Mouse (Mus musculus) hindbrain, embryonic 11.5 days (tissue): ENCODE results near the gene Slc25a12. TPM values are rescaled to one million over a fixed set of nuclear protein-coding genes. Genes with fewer than 3 reads are reported as not detected.
"Not testable (repeated sequence)": the region's sequence is repeated elsewhere in the genome, so short reads cannot be mapped to it uniquely, and the experiment has no call there.

Source experiments
- ATAC-seq: fragments of 200-750 bp; cut with Nextera tagmentation; 2 replicates; pipeline ENCODE4 v1.8.0; 2017; ENCODE audit warnings: mild to moderate bottlenecking, moderate TSS enrichment, moderate library complexity; ENCODE audit not compliant: low FRiP score
- DNase-seq: peaks from one replicate; pipeline ENCODE4 v3.0.0-alpha.2; 2015; ENCODE audit warnings: low spot score
- H3K27ac ChIP-seq: fragments of 300-500 bp; sonication (generic); 2 replicates; pipeline ENCODE4 v1.5.1; 2014; ENCODE audit warnings: mild to moderate bottlenecking, low read depth, low read length
- H3K27me3 ChIP-seq: fragments of 300-500 bp; sonication (generic); 2 replicates; pipeline ENCODE4 v1.6.1; 2014; ENCODE audit warnings: mild to moderate bottlenecking, low read length, moderate library complexity, mixed read lengths; ENCODE audit not compliant: control insufficient read depth, insufficient read depth
- H3K36me3 ChIP-seq: fragments of 300-500 bp; sonication (generic); 2 replicates; pipeline ENCODE4 v1.6.1; 2014; ENCODE audit warnings: mild to moderate bottlenecking, low read length, moderate library complexity, mixed read lengths; ENCODE audit not compliant: control insufficient read depth, insufficient read depth
- H3K4me1 ChIP-seq: fragments of 300-500 bp; sonication (generic); replicated peaks from 2 replicates; pipeline ENCODE4 v1.6.1; 2014; ENCODE audit warnings: low read length, mixed read lengths; ENCODE audit not compliant: control insufficient read depth, insufficient read depth
- H3K4me2 ChIP-seq: fragments of 300-500 bp; sonication (generic); replicated peaks from 2 replicates; pipeline ENCODE4 v1.6.1; 2014; ENCODE audit warnings: mild to moderate bottlenecking, low read depth, low read length
- H3K4me3 ChIP-seq: fragments of 300-500 bp; sonication (generic); 2 replicates; pipeline ENCODE4 v1.5.1; 2014; ENCODE audit warnings: low read depth, low read length
- H3K9ac ChIP-seq: fragments of 300-500 bp; sonication (generic); 2 replicates; pipeline ENCODE4 v1.6.1; 2014; ENCODE audit warnings: low read depth, low read length
- H3K9me3 ChIP-seq: fragments of 300-500 bp; sonication (generic); 2 replicates; pipeline ENCODE4 v1.6.1; 2016; ENCODE audit warnings: low read length; ENCODE audit not compliant: control insufficient read depth
- WGBS: fragments of 180-500 bp; shearing (Covaris S2); extraction: QIAGEN DNeasy Blood & Tissue Kit; methylation state at CpG from one replicate; pipeline ENCODE4 v1.1.7; 2014; 5-methylcytosine and 5-hydroxymethylcytosine counted together
- polyA plus RNA-seq: library from polyadenylated mRNA; unstranded; fragments of >200 nt; fragmentation: Nextera tagmentation; extraction: Ambion mirVana; gene quantifications from 2 replicates; pipeline ENCODE4 v1.2.1, GENCODE M21; 2014

Slc25a12 gene
- polyA plus RNA-seq, 1 experiment from 2014 or later, result 41.5 TPM

DNA sequence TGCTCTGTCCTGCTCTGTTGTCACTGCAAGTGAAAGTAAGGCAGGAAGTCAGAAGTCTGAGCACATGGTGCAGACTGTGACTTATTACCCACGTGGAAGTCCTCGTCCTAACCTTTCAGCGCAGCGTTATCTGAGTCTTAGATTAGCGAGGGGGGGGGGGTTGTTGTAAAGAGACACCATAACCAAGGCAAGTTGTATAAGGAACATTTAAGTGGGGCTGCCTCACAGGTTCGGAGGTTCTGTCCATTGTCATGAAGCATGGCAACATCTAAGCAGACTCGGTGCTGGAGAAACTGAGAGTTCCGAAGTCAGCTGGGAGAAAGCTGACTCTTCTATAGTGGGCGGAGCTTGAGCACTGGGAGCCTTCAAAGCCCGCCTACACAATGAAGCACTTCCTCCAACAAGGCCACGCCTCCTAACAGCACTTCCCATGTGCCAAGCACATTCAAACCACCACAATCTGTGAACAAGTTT is 8.9 kb upstream of the Slc25a12 start:
- Histone ChIP-seq H3K4me1 (no peaks in the 10 kb centered on the region), H3K4me2 (no peak overlapping the region), H3K9ac (no peak overlapping the region), H3K36me3 (no peaks in the 10 kb centered on the region), H3K9me3 (no peaks in the 10 kb centered on the region), H3K27ac (no peak overlapping the region), H3K27me3 (no peaks in the 10 kb centered on the region), H3K4me3 (no peak overlapping the region)
- ATAC-seq (no peak), DNase-seq (peak; percentile 19)
- WGBS, result 53% methylated on average over 11 of the region's 11 CpGs

DNA sequence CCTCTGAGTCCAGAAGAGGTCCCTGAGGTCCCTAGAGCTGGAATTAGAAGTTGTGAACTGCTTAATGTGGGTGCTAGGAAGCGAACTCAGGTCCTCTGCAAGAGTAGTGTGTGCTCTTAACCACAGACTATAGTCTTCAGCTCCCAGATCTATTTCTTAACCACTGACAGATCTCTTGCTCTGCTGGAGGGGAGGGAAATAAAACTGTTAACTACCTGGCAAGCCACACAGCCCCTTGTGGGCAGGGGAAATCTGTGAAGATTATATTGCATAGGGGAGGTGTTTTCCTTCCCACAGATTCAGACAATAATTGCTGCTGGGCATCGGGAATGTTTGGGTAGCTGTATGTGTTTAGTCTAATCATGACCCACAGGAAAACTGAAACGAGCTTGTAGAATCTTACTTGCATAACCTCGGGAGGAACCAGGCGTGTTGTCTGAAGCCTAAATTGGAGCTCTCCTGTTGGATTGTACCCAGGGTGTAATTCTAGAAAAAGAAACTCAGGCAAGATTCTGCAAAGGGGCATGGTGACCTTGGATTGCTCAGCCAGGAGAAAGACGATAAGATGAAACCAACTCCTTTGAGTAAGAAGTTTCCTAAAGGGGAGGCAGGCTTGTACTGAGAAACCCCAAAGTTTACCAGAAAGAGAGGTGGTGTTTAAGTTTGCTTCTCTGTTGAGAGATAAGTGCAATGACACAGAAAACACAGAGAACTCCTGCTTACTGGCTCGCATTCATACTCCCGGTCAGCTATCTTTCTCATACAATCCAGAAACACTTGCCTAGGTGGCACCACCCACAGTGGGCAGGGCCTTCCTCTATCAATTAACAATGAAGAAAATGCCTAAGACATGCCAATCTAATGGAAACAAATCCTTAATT is 7.0 kb upstream of the Slc25a12 start:
- no peaks in the 10 kb centered on the region for H3K4me1 ChIP-seq
- H3K4me2 ChIP-seq, result no peak overlapping the region
- WGBS, result 87% methylated on average over 8 of the region's 8 CpGs
- no peaks in the 10 kb centered on the region for H3K9me3 ChIP-seq
- DNase-seq, result no peak
- H3K4me3 ChIP-seq, result no peak overlapping the region
- ATAC-seq, result no peak
- H3K27me3 ChIP-seq, result no peaks in the 10 kb centered on the region
- no peak overlapping the region for H3K27ac ChIP-seq
- H3K9ac ChIP-seq, result no peak overlapping the region
- no peaks in the 10 kb centered on the region for H3K36me3 ChIP-seq

DNA sequence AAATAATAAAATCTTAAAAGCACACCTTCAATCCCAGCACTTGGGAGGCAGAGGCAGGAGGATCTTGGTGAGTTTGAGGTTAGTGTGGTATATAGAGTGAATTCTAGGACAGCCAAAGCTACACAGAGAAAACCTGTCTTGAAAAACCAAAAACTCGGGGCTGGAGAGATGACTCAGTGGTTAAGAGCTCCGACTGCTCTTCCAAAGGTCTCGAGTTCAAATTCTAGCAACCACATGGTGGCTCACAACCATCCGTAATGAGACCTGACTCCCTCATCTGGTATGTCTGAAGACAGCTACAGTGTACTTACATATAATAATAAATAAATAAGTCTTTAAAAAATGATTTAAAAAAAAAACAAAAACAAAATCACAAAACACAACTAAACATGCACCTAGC is 4.7 kb upstream of the Slc25a12 start:
- H3K4me2 ChIP-seq, H3K36me3 ChIP-seq, H3K4me1 ChIP-seq, H3K9ac ChIP-seq, H3K27me3 ChIP-seq, H3K9me3 ChIP-seq, H3K27ac ChIP-seq, ATAC-seq, H3K4me3 ChIP-seq, DNase-seq: not testable (repeated sequence)
- 90% methylated on average over 4 of the region's 4 CpGs for WGBS

DNA sequence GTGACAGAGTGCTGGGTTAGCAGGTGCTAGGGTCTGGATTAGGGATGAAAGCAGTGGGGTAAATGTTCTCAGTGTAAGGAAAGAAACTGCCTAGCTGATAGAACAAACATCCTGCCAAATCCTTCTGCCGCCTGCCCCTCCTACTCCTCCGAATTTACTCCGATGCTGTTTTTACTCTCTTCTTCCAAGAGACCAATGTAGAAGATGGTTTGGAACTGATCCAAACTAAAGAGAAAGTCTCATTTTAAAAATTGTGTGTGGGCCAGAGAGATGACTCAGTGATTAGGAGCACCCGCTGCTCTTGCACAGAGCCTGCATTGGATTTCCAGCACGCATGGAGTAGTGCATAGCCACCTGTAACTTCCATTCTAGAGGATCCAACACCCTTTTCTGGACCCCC is 4.2 kb upstream of the Slc25a12 start:
- 95% methylated on average over 5 of the region's 5 CpGs for WGBS
- H3K4me3 ChIP-seq, result no peak overlapping the region
- H3K27me3 ChIP-seq, result no peaks in the 10 kb centered on the region
- no peak overlapping the region for H3K4me2 ChIP-seq
- H3K9me3 ChIP-seq, result no peaks in the 10 kb centered on the region
- H3K9ac ChIP-seq, result no peak overlapping the region
- H3K27ac ChIP-seq, result no peak overlapping the region
- ATAC-seq (no peak), DNase-seq (no peak)
- no peaks in the 10 kb centered on the region for H3K36me3 ChIP-seq
- no peaks in the 10 kb centered on the region for H3K4me1 ChIP-seq

DNA sequence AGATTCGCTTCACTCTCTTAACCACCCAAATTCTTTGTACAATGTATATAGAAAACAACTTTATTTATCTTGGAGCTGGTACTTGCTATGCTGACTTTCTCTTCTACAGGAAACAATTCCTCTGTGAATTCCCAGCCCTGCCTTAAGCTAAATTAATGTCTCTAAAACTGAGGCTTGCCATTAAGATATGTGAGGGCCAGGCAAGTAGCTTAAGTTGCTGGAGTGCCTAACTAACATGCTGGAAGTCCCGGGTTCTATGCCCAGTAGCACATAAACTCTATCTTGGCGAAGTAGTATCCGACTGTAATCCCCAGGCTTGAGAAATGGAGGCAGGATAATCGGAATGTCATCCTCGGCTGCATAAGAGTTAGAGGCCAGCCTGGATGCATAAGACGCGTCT is 537 bp upstream of the Slc25a12 start:
- Histone ChIP-seq H3K27ac (no peak overlapping the region), H3K9ac (no peak overlapping the region), H3K36me3 (no peaks in the 10 kb centered on the region), H3K4me3 (no peak overlapping the region), H3K4me2 (no peak overlapping the region), H3K9me3 (no peaks in the 10 kb centered on the region), H3K27me3 (no peaks in the 10 kb centered on the region), H3K4me1 (0 out of 2 replicates have a peak, but pooled peaks cover 2% of the 10 kb centered on the region)
- no peak for DNase-seq
- 42% methylated on average over 8 of the region's 8 CpGs for WGBS
- 0 out of 2 replicates have a peak, but pooled peaks have one; percentile 7 for ATAC-seq

DNA sequence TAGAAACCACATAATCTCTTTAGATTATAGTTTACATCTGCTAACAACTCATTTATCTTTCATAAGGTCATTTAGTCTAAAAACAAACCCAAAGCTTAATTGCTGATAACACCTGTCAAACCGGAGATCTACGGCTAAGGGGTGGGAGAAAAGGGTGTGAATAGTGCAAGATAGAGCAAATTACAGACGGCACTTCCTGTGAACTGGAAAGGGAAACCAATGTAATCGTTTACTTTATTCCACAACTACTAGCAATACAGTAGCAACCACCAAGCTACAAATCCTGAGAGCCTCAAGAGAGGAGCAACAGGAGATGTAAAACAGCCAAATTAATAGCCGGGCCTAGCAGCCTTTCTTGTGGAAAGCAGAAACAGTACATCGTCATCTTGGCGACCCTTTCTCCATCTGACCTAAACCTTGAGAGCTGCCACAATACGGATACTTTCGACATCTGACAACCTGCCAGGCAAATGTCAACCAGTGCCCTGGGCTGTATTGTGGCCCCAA is 878 bp downstream of the Slc25a12 start:
- no peaks in the 10 kb centered on the region for H3K36me3 ChIP-seq
- H3K4me2 ChIP-seq, result peak overlapping the region; percentile 51
- H3K4me1 ChIP-seq, result 0 out of 2 replicates have a peak, but pooled peaks cover 2% of the 10 kb centered on the region
- no peaks in the 10 kb centered on the region for H3K27me3 ChIP-seq
- no peak overlapping the region for H3K27ac ChIP-seq
- ATAC-seq, result no peak
- DNase-seq, result no peak
- no peaks in the 10 kb centered on the region for H3K9me3 ChIP-seq
- H3K9ac ChIP-seq, result peak overlapping the region; percentile 54
- WGBS, result 30% methylated on average over 9 of the region's 9 CpGs
- peak overlapping the region; percentile 51 for H3K4me3 ChIP-seq

DNA sequence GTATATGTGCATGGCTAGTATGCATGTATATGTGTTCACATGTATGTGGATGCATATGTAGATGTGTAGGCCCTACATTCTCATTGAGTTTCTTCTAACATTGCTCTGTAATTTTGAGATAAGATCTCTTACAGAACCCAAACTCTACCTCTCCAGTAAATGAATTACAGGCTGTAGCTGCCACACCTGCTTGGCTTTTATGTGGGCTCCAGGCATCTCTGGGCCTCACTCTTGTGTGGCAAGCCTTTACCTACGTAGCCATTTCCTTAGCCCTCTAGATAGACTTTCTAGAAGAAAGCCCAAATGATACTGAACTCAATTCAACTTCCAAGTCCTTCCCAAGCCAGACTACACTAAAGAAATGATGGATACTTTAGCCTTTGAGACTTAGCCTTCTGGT is 7.4 kb downstream of the Slc25a12 start:
- no peaks in the 10 kb centered on the region for H3K9me3 ChIP-seq
- no peak overlapping the region for H3K9ac ChIP-seq
- H3K4me3 ChIP-seq, result no peak overlapping the region
- no peaks in the 10 kb centered on the region for H3K4me1 ChIP-seq
- no peak overlapping the region for H3K4me2 ChIP-seq
- 77% methylated on average over 1 of the region's 1 CpGs for WGBS
- DNase-seq, result no peak
- no peak overlapping the region for H3K27ac ChIP-seq
- no peak for ATAC-seq
- H3K36me3 ChIP-seq, result no peaks in the 10 kb centered on the region
- no peaks in the 10 kb centered on the region for H3K27me3 ChIP-seq

DNA sequence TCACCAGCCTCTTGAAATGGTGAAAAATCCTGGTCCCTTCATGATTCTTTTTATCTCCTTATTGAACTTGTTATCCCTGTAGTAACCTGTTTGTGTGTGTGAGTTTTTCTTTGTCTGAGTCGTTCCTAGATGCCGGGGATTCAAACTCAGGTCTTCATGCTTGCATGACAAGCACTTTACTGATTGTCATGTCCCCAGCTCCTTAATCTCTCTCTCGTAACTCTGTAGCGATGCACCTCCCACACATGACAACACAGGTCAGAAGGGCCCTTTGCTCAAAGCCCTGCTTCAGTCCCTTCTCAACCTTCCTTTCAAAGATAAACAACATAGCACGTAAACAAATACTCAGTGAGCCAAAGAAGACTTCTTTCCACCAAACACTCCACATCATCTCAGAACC is 9.2 kb downstream of the Slc25a12 start:
- DNase-seq (no peak), ATAC-seq (no peak)
- Histone ChIP-seq H3K27ac (no peak overlapping the region), H3K4me3 (no peak overlapping the region), H3K9me3 (no peaks in the 10 kb centered on the region), H3K27me3 (no peaks in the 10 kb centered on the region), H3K4me1 (no peaks in the 10 kb centered on the region), H3K9ac (no peak overlapping the region), H3K4me2 (no peak overlapping the region), H3K36me3 (no peaks in the 10 kb centered on the region)
- WGBS, result 95% methylated on average over 5 of the region's 5 CpGs

DNA sequence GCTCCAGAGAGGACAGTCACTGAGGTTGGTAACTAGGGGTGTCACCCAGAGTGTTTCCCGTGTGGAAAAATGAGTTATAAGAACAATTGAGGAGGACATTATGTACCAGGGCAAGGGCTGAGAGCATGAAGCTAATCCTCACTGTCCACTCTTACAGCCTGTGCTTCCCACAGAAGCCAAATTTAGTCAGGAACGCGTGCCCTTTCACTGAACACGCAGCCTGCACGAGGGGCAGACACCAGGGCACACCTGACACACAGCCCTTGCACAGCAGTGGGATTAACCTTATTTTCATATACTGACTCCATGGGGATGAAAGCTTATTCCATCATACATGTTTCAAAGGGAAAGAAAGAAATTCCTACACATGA is 13.5 kb downstream of the Slc25a12 start:
- no peaks in the 10 kb centered on the region for H3K36me3 ChIP-seq
- H3K4me3 ChIP-seq, result no peak overlapping the region
- ATAC-seq (no peak), DNase-seq (no peak)
- no peaks in the 10 kb centered on the region for H3K27me3 ChIP-seq
- no peaks in the 10 kb centered on the region for H3K4me1 ChIP-seq
- no peaks in the 10 kb centered on the region for H3K9me3 ChIP-seq
- no peak overlapping the region for H3K27ac ChIP-seq
- WGBS, result 58% methylated on average over 5 of the region's 5 CpGs
- H3K9ac ChIP-seq, result no peak overlapping the region
- no peak overlapping the region for H3K4me2 ChIP-seq
